Mouse (Mus musculus): Measurements from ENCODE around the gene Dcdc2c. TPM values are rescaled to one million over a fixed set of nuclear protein-coding genes. Genes with fewer than 3 reads are reported as not detected.

Dcdc2c gene
- polyA plus RNA-seq, 3 experiments from 2014 or later: not detected

DNA sequence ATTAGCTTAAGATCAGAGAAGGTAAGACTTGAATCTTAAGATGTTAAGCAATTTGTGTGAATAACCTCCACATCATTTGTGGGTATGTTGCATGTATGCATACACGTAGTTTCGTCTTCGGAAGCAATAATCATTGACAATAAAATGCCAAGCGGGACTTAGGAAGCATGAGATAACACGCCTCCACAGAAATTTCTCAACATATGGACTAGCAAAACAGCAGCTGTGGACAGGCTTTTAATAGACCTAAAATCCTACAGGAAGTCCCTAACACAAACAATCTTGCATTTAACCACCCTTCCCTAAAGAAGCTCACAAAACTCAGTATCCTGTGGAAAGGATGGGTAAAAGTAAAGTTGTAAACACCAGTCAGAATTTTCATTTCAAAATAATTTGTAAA is 93.4 kb downstream of the Dcdc2c start:
- no peak for ATAC-seq

- ATAC-seq: no peak
Observed at GRCm38 (mm10) chr12:28436536-28436935, 115.7 kb downstream of the Dcdc2c start.

- no peak for ATAC-seq
Observed at GRCm38 (mm10) chr12:28432729-28433067, 119.5 kb downstream of the Dcdc2c start.

DNA sequence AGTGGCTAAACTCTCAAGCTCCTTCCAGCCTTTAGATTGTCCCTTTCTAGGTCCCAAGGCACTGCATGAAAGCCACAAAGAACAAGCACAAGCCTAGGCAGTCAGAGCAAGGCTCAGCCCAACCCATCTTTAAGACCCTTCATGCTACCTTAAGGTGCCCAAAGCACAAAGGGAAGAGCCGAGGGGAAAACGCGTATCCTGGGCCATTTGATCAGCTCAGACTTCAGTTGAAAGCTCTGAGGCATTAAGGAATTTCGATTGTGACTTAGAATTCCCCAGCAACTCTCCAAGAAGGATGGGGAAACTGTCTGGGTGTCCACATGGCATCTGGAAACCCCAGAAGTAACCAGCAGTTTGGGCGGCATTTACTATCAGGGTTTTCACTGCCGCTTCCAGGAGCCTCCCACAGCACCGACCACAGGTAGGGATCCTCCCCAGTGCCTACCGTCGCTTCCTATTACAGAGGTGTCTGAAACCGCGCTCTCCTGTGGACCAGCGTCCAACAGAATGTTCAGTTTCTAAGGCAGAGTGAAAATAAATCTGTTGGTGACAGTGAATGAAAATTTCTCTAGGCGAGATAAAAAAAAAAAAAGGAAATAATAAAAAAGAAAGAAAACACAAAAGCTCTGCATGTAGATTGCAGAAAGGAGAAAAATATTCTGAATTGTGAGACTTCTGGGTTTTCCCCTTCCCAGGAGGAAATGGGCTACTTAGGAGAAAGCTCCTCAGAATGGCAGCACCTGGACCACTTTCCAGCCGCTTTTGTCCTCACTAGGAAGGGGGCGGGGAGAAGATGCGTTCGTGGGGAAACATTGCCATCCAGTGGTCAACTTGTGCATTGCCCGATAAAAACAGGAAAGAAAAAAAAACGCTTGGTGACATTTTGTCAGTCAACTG is 120.1 kb downstream of the Dcdc2c start:
- no peak for ATAC-seq

GRCm38 (mm10) chr12:28429856-28430255 is 122.3 kb downstream of the Dcdc2c start:
- no peak for ATAC-seq

GRCm38 (mm10) chr12:28416957-28417356 is 135.2 kb downstream of the Dcdc2c start:
- ATAC-seq: no peak

GRCm38 (mm10) chr12:28407656-28408405 is 144.4 kb downstream of the Dcdc2c start:
- ATAC-seq: no peak

- no peak for ATAC-seq
Observed at GRCm38 (mm10) chr12:28402256-28402655, 149.9 kb downstream of the Dcdc2c start.

GRCm38 (mm10) chr12:28401372-28401771 is 150.8 kb downstream of the Dcdc2c start:
- ATAC-seq: no peak

GRCm38 (mm10) chr12:28392129-28392528 is 160.1 kb downstream of the Dcdc2c start:
- ATAC-seq: no peak

Other genes with a start within 250 kb of the Dcdc2c start
- gene Allc, start 30.1 kb upstream of the Dcdc2c start, polyA plus RNA-seq (2017; shearing (Covaris generic)): not detected
- under 1 TPM in 1 of 3 experiments, not detected in 2; 0.31 TPM for gene Colec11, start 71.0 kb upstream of the Dcdc2c start, polyA plus RNA-seq (2017; shearing (Covaris generic))
- 1,000 to 10,000 TPM; 1,531 to 2,541 (median 1,663) TPM for gene Rps7, start 83.6 kb upstream of the Dcdc2c start, polyA plus RNA-seq (2017; shearing (Covaris generic))
- gene Rnaseh1, start 97.2 kb upstream of the Dcdc2c start, polyA plus RNA-seq (2017; shearing (Covaris generic)): 10 to 100 TPM; 21.7 to 32.7 (median 28.9) TPM
- gene Adi1, start 122.8 kb upstream of the Dcdc2c start, polyA plus RNA-seq (2017; shearing (Covaris generic)): 10 to 100 TPM; 25.7 to 49.9 (median 41.5) TPM
- gene Trappc12, start 198.1 kb upstream of the Dcdc2c start, polyA plus RNA-seq (2017; shearing (Covaris generic)): 10 to 100 TPM; 31.7 to 58.8 (median 40.1) TPM
- gene Eipr1, start 199.4 kb upstream of the Dcdc2c start, polyA plus RNA-seq (2017; shearing (Covaris generic)): 10 to 100 TPM; 27.4 to 36.6 (median 33.7) TPM

All from inflammation-experienced regulatory T-cells, adult 6 months (primary cell).